Mouse (Mus musculus) brown adipose tissue, adult 24 weeks (tissue): ENCODE data around the gene Gas2l1. TPM values are rescaled to one million over a fixed set of nuclear protein-coding genes. Genes with fewer than 3 reads are reported as not detected.
A peak's percentile ranks its signal among the peaks of the same experiment; 100 is the strongest.

ENCODE experiments used
- H3K27ac ChIP-seq: fragments of 200-500 bp; replicated peaks from 2 replicates; pipeline ENCODE4 v1.5.1; 2012; ENCODE audit warnings: low read depth, mild to moderate bottlenecking, low read length
- H3K4me1 ChIP-seq: fragments of 200-500 bp; 2 replicates; pipeline ENCODE4 v1.6.1; 2012; ENCODE audit warnings: low read length, mixed read lengths; ENCODE audit not compliant: control insufficient read depth, insufficient read depth, insufficient read length
- H3K4me3 ChIP-seq: fragments of 200-500 bp; 2 replicates; pipeline ENCODE4 v1.5.1; 2012; ENCODE audit warnings: low read depth, mild to moderate bottlenecking, low read length, moderate library complexity; ENCODE audit not compliant: insufficient read depth
- polyA plus RNA-seq: library from polyadenylated mRNA; stranded (reverse); fragments of >200 nt; gene quantifications from 2 replicates; pipeline ENCODE4 v1.2.4, GENCODE M21; 2012; ENCODE audit not compliant: missing spikeins, insufficient read depth, insufficient read length

The Gas2l1 gene
- polyA plus RNA-seq = 17.7 and 20.5 TPM in 2 replicates

DNA sequence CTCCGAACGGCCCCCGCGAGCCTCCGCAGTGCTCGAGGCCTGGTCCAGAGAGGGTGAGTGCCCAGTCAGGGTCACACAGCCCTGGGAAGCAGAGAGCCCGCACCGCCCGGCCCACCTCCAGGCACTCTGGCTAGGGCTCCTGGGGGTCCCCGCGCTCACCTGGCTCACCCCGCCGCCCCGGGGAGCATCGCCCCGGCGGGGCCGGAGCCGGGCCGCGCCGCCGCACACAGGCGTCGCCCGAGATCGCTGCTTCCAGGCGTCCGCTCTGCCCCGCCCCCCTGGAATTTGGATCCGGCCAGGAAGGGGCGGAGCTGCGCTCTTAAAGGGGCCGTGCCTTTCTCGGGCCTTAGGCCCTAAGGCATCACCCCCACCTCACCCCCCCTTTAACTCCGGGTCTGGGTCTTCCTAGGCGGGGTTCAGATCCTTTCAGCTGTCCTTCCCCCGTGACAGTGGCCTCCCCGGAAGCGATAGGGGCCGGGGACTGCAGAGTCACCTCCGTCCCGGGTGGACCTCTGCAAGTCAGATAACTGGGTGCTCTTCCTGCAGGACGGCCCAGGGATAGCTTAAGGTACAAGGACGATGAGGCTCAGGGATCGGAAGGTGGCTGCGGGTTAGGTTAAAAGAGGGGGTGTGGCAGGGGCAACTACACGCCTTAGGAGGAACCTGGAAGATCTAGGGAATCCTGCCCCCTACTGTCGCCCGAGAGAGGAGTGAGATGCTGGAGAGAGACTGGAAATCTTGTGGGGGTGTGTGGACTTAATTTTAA lies at the start of gene Gas2l1:
Gene Gas2l1 (minus strand): TSS at position 272 of the 766 bp plus-strand sequence.
- peak within 1 kb of the TSS; percentile 26 for H3K27ac ChIP-seq
- peak within 1 kb of the TSS; percentile 81 for H3K4me3 ChIP-seq
- peaks cover 23% of the 10 kb centered on the region for H3K4me1 ChIP-seq

DNA sequence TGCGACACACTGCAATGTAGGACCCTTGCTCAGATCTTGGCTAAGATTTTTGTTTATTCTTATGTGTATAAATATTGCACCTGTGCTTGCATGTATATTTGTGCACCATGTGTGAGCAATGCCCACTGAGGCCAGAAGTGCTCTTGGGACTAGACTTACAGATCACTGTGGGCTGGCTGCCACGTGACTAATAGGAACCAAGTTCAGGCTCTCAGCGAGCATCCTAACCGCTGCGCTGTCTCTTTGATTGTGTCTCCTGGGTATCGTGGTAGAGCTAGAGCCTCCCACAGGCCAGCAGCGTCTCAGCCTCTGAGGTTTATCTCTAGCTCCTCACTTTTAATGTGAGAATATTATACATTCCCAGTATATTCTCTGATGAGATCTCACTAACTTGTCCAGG lies 48.5 kb upstream of the Gas2l1 start:
- Histone ChIP-seq H3K4me1 (no peaks in the 10 kb centered on the region), H3K27ac (no peak overlapping the region), H3K4me3 (no peak overlapping the region)

DNA sequence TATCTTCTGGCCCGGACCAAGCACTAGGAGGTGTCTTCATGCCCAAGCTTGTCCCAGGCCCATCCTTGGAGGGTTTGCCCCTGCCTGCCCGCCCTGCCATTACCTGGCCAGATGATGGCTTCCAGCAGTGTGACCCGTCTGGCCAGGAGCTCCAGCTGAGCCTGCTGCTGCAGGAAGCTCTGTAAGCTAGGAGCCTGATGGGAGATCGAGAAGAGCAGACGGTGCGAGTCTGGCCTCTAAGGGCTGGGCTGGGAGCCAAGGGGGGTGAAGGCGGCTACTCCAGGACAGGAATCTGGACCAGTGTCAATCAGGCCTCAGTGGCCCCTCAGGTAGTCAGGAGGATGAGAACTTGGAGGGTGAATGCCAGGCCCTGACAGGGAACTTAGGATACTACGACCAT lies 44.3 kb upstream of the Gas2l1 start:
- Histone ChIP-seq H3K4me1 (no peaks in the 10 kb centered on the region), H3K4me3 (no peak overlapping the region), H3K27ac (no peak overlapping the region)

DNA sequence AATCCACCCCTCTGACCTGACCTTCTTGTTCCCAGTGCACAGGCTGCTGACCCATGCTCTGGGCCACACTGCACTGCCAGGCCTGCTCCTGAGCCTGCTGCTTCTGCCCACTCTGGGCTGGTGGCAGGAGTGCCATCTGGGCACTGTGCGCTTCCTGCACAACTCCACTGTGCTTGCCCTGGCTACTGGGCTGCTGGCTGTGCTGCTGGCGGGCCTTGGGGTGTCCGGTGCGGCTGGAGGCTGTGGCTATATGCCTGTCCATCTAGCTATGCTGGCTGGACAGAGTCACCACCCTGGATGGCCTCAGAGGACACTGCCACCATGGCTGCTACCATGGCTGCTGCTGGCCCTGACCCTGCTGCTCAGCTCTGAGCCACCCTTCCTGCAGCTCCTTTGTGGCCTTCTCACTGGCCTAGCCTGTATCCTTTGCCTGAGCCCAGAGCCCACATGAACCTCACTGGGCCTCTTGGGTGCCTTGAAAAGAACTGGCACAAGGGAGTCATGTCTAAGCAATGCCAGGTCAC lies 38.9 kb upstream of the Gas2l1 start:
- Histone ChIP-seq H3K27ac (no peak overlapping the region), H3K4me3 (no peak overlapping the region), H3K4me1 (no peaks in the 10 kb centered on the region)

DNA sequence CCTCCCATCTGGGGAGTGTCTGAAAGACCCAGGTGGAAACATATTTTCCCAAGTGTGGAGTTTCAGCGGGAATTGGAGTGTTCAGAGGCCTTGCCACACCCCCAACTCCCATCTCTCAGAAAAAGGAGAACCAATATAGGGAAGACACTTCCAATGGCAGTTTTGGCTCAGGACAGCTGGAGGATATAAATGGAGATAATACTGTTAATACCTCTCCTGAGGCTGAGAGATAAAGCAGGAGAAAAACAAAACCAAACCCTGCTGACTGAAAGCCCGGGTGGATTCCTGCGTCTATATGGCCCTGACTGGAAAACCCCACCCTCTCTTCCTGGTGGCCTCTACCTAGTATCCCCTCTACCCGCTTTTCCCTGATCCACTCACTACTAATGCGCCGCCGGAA lies 37.3 kb upstream of the Gas2l1 start:
- no peaks in the 10 kb centered on the region for H3K4me1 ChIP-seq
- H3K4me3 ChIP-seq = no peak overlapping the region
- H3K27ac ChIP-seq = no peak overlapping the region

DNA sequence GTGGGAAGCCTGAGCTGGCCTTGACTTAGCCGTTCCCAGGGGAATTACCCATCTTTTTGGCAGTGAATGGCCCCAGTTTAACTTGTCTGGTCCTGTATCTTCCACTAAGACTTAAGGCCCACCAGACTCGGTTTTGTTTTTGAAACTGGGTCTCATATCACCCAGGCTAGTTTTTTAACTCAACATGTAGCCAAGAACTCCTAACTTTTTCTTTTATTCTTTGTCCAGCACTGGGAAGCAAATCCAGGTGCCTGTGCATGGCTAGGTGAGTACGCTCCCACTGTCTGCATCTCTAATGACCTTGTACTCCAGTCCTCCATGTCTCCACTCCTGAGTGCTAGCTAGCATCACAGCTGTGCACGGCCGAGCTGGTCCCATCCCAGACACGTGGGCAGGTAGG lies 36.5 kb upstream of the Gas2l1 start:
- H3K4me3 ChIP-seq = no peak overlapping the region
- H3K4me1 ChIP-seq = no peaks in the 10 kb centered on the region; the same call in 1 of the 2 replicates
- H3K27ac ChIP-seq = no peak overlapping the region

DNA sequence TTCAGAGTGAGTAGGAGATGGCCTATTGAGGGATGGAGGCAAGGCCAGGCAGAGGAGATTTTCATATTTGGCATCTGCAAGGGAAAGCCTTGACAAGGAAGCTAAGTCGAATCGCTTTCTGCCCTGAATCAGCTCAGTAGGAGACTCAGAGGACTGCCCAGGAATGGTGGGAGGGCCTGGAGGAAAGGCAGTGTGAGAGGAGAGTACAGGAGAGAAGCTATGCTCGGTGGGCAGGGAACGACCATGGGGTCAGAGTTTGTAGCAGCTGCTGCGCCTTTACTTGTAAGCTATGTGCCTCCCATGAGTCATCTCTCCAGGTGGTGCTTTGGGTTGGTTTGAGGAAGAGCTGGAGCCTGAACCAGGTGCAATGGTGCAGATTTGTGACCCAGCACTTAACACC lies 35.7 kb upstream of the Gas2l1 start:
- H3K4me1 ChIP-seq = peaks cover 3% of the 10 kb centered on the region
- no peak overlapping the region for H3K27ac ChIP-seq
- H3K4me3 ChIP-seq = no peak overlapping the region

DNA sequence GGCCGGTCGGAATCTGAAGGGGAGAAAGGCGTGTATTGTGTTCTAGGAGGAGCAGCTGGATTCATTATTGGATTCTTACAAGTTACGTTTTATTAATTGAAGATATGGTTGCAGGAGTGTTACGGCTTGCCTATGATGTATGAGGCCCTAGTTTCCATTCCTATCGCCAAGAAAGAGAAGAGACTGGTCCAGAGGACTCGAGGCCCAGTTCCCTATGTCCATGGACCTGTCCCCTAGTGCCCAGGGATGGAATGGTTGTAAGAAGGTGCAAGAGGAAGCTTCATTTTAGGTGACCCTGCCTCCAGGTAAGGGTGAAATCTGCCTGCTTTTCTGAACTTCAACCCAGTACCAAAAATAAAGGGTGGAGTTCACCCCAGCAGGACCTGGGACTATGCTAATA lies 35.2 kb upstream of the Gas2l1 start:
- H3K4me1 ChIP-seq = peaks cover 3% of the 10 kb centered on the region
- H3K27ac ChIP-seq = no peak overlapping the region
- peak overlapping the region; percentile 78 for H3K4me3 ChIP-seq

DNA sequence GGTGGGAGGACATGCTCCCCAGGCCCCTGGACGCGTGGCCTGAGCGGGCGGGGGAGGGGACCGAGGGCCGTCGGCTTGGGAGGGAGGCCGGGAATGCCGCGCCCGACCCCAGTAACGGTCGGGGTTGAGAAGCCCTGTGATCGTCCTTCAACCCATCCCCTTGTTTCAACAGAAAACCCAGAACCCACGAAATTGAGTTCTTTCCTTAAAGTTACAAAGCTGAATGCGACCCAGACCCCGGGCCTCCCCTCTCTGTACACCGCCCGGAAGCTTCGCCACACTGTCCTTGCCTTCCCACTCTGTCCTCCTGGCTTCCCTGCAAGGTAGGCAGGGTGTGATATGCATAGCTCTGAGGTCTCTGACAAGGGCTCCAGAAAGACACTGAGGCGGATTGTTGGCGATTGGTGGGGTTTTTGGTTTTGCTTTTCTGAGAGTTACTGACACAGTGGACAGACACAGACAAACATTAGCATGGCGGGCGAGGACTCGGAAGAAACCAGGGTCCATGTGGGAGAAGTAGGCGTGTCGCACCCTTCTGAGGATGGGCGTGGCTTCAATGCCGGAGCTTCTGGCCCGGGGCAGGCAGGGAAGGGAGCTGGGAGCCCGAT lies 34.6 kb upstream of the Gas2l1 start:
- Histone ChIP-seq H3K4me1 (peaks cover 3% of the 10 kb centered on the region), H3K27ac (peak overlapping the region; percentile 91), H3K4me3 (peak overlapping the region; percentile 78)

DNA sequence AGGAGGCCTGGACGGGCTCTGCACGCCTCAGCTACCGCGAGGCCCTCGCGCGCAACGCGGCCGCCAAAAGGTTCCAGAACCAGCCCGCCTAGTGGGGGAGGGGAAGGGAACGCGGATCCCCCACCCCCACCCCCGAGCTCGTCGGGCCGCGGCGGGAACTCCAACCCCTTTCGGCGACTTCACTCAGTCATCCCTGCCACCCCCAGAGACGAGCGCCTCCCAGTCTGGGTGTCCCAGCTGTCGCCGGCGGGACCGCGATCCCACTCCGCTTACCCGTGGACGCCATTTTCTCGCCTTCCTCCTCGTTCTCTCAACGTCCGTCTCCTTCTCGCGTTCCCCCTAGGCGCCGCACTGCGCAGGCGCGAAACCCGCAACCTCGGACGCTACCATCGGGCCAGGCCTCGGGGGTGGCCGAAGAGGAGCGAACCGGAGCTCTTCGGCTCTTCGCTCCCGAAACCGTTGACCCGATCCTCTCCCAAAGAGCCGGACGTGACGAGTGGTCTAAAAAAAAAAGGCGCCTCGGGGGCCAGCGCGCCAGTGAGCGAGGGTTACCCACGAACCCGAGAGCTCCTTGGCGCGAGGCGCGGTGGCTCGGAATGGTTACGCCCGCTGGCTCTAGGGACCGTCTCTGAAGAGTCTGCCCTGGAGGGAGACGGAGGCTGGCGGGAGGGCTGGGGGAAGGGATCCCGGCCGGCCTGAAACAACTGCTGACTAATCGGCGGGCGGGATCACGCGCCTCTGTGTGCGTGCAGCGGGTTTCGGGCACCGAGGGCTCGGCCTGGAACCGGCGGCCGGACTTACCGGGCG lies 33.8 kb upstream of the Gas2l1 start, which contains the start of the genes Rhbdd3 and Ewsr1:
Gene Rhbdd3 (plus strand): TSS at position 191 of the 807 bp plus-strand sequence.
Gene Ewsr1 (minus strand): TSS at position 531 of the 807 bp plus-strand sequence.
- Histone ChIP-seq H3K4me3 (peak within 1 kb of the TSS; percentile 78), H3K4me1 (peaks cover 6% of the 10 kb centered on the region), H3K27ac (peak within 1 kb of the TSS; percentile 99)

DNA sequence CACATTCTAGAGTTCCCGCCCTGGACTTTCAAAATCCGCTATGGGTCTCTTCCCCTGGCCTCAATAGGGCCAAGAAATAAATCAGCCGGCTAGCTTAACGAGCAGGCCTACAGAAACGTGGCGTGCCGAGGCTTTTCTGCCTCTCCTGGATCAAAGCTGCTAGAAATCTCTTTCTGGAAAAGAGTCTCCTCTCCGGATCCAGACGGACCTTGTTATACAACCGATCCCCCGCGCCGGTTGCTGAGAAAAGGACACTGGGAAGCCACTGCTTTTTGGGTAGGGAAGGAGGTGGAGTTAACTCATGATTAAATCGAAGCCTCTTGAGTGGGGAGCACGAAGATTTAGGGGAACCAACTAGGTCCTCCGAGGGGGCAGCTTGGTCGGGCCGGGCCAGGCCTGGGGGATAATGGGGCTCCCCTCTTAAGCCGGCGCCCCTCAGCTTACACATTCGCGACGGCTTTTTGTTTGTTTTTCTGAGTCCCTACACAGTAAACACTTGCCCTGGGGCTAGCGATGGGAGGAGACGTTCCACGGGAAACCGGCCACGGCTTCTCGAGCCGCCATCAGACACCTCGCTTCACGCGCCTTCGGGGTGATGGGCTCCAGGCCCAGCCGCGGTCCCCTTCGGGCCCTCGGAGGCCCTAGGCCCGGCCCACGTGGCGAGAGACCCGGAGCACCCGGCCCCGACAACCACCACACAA lies 33.1 kb upstream of the Gas2l1 start:
- H3K4me1 ChIP-seq = peaks cover 6% of the 10 kb centered on the region
- peak overlapping the region; percentile 84 for H3K27ac ChIP-seq
- peak overlapping the region; percentile 78 for H3K4me3 ChIP-seq

DNA sequence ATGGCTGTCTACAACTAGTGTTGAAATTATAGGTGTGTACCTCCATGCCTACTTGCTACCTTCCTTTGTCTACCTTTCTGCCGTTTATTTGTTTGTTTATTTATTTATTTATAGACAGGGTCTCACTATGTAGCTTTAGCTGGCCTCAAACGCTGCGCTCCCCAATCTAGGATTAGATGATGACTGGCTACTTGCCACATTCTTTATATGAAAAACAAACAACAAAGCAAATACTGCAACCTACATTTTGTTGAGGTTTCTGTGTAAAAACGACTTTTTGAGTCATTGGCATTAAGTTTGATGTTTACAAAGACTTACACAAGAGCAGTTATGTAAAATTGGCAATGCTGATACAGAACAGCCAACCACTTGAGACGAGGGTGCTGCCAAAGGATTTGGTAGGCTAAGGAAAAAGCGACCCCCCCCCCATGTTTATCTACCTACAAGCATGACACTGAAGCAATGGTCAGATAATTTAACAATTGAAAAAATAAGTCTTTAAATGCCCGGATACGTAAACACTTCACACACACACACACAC lies 31.4 kb upstream of the Gas2l1 start:
- H3K27ac ChIP-seq = no peak overlapping the region
- H3K4me1 ChIP-seq = peaks cover 6% of the 10 kb centered on the region
- peak overlapping the region; percentile 78; the same call in 1 of the 2 replicates for H3K4me3 ChIP-seq

DNA sequence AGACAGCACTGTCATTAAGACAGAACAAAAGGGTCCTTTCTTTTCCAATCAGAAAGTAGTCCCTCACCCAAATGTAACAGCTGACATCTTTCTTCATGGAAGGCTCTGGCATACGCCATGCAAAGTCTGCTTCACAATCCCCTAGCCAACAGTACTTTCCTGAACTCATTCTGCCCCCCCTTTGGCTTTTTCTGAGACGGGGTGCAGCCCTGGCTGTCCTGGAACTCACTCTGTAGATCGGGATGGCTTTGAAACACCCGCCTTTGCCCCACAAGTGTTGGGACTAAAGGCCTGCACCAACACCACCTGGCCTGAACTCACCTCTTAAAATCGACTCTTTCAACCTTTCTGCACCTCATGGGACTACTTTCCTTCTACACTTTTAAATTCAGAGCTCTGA lies 30.8 kb upstream of the Gas2l1 start:
- peaks cover 6% of the 10 kb centered on the region for H3K4me1 ChIP-seq
- no peak overlapping the region for H3K4me3 ChIP-seq
- H3K27ac ChIP-seq = no peak overlapping the region

DNA sequence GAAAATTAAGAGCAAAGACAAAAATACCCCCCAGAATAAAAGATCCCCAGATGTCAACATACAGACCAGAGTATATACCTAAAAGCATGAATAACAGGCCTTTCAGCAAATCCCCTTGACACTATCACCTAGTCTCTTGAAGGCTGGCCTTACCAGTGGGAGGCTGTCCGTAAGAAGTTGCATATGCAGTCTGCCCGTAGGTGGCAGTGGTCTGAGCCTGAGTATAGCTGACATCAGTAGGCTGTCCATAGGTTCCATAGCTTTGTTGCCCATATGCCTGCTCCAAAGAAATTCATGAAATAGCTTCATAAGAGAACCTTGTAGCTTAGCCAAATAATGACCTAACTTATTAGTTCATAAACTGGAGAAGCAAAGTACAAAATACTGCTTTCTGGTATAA lies 26.6 kb upstream of the Gas2l1 start:
- no peak overlapping the region for H3K27ac ChIP-seq
- peaks cover 6% of the 10 kb centered on the region for H3K4me1 ChIP-seq
- H3K4me3 ChIP-seq = no peak overlapping the region
